Mouse (Mus musculus) C2C12 (cell line): ENCODE measurements around the gene Bid.

Experiments used
- CEBPB ChIP-seq: IDR thresholded peaks from one replicate; pipeline ENCODE4 v1.6.1; 2011; ENCODE audit warnings: low read depth, mild to moderate bottlenecking, control low read depth, moderate library complexity
- CTCF ChIP-seq: IDR thresholded peaks from one replicate; pipeline ENCODE4 v1.5.1; 2011; ENCODE audit not compliant: control insufficient read depth, insufficient read depth, insufficient read length
- MAX ChIP-seq: IDR thresholded peaks from one replicate; pipeline ENCODE4 v1.6.1; 2011; ENCODE audit warnings: mild to moderate bottlenecking, control low read depth
- MYOD1 ChIP-seq: IDR thresholded peaks from one replicate; pipeline ENCODE4 v1.6.1; 2011; ENCODE audit warnings: low read depth; ENCODE audit not compliant: control insufficient read depth, insufficient read length
- MYOG ChIP-seq: IDR thresholded peaks from one replicate; pipeline ENCODE4 v1.6.1; 2011; ENCODE audit not compliant: control insufficient read depth, insufficient read length; ENCODE audit errors: extremely low read depth
- USF1 ChIP-seq: IDR thresholded peaks from one replicate; pipeline ENCODE4 v1.6.1; 2011; ENCODE audit warnings: low read depth, mild to moderate bottlenecking, control low read depth, moderate library complexity

GRCm38 (mm10) chr6:120932597-120932996 is 15.9 kb upstream of the Bid start:
- TF ChIP-seq CTCF = no peak
- no peak for TF ChIP-seq USF1
- TF ChIP-seq MYOD1 = no peak
- no peak for TF ChIP-seq MYOG
- TF ChIP-seq MAX = no peak
- no peak for TF ChIP-seq CEBPB
